Mouse (Mus musculus) hindbrain, embryonic 13.5 days (tissue): ENCODE data around the gene Prdm10. TPM values are rescaled to one million over a fixed set of nuclear protein-coding genes. Genes with fewer than 3 reads are reported as not detected.

Source experiments
- ATAC-seq: fragments of 200-750 bp; cut with Nextera tagmentation; 2 replicates; pipeline ENCODE4 v1.8.0; 2017; ENCODE audit warnings: moderate TSS enrichment; ENCODE audit not compliant: low FRiP score
- H3K27ac ChIP-seq: fragments of 300-500 bp; sonication (generic); 2 replicates; pipeline ENCODE4 v1.5.1; 2015; ENCODE audit warnings: inconsistent platforms, mild to moderate bottlenecking, moderate library complexity
- H3K27me3 ChIP-seq: fragments of 300-500 bp; sonication (generic); 2 replicates; pipeline ENCODE4 v1.6.1; 2015; ENCODE audit warnings: mild to moderate bottlenecking, inconsistent platforms
- H3K36me3 ChIP-seq: fragments of 300-500 bp; sonication (generic); 2 replicates; pipeline ENCODE4 v1.6.1; 2015; ENCODE audit warnings: mild to moderate bottlenecking, inconsistent platforms
- H3K4me1 ChIP-seq: fragments of 300-500 bp; sonication (generic); replicated peaks from 2 replicates; pipeline ENCODE4 v1.6.1; 2015; ENCODE audit warnings: inconsistent platforms
- H3K4me2 ChIP-seq: fragments of 300-500 bp; sonication (generic); 2 replicates; pipeline ENCODE4 v1.6.1; 2015; ENCODE audit warnings: inconsistent platforms, mild to moderate bottlenecking, moderate library complexity
- H3K4me3 ChIP-seq: fragments of 300-500 bp; sonication (generic); 2 replicates; pipeline ENCODE4 v1.5.1; 2015; ENCODE audit warnings: mild to moderate bottlenecking, inconsistent platforms
- H3K9ac ChIP-seq: fragments of 300-500 bp; sonication (generic); 2 replicates; pipeline ENCODE4 v1.6.1; 2015; ENCODE audit warnings: mild to moderate bottlenecking, inconsistent platforms
- H3K9me3 ChIP-seq: fragments of 300-500 bp; sonication (generic); 2 replicates; pipeline ENCODE4 v1.6.1; 2016; ENCODE audit warnings: inconsistent platforms
- WGBS: fragments of 180-500 bp; shearing (Covaris S2); methylation state at CpG from one replicate; pipeline ENCODE4 v1.1.7; 2015; 5-methylcytosine and 5-hydroxymethylcytosine counted together
- polyA plus RNA-seq: library from polyadenylated mRNA; unstranded; fragments of >200 nt; fragmentation: Nextera tagmentation; extraction: Ambion mirVana; gene quantifications from 2 replicates; pipeline ENCODE4 v1.2.1, GENCODE M21; 2015

Gene Prdm10
- polyA plus RNA-seq, 1 experiment from 2014 or later: 7.9 TPM

DNA sequence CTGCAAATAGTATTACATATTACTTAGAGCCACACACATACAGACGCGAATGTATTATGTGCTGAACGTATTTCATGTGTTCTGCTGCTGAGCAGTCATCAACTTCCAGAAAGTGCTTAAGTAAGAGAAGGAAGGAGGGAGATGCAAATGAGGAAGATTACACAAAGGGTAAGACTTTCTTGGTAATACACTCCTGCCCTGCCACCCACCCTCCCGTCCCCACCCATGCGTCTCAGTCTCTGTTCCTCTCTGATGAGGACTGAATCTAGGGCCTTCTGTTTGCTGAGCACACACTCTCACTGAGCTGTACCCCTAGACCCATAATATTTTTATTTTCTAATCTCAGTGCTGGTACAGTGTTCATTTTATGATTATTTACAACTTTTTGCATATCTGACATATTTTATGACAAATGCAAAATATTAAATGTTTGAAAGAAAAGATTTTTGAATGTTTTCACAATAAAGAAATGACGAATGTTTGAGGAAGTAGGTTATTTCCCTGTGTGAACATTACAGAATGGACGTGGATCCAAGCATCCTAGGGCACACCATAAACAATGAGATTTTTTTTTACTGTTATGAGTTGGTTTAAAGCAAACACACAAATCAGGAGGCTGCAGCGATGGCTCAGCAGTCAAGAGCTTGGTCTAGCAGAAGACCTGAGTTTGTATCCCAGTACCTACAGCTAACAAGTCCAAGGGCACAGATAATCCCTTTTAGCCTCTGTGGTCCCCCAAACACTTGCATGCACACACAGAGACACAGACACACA is 32.7 kb upstream of the Prdm10 start:
- peaks cover 5% of the 10 kb centered on the region; the same call in 1 of the 2 replicates for H3K4me1 ChIP-seq
- no peaks in the 10 kb centered on the region for H3K9me3 ChIP-seq
- 79% methylated on average over 8 of the region's 8 CpGs for WGBS
- no peaks in the 10 kb centered on the region for H3K27me3 ChIP-seq
- no peak overlapping the region for H3K9ac ChIP-seq
- H3K27ac ChIP-seq: no peak overlapping the region
- H3K36me3 ChIP-seq: no peaks in the 10 kb centered on the region
- H3K4me2 ChIP-seq: no peak overlapping the region
- H3K4me3 ChIP-seq: no peak overlapping the region
- ATAC-seq: no peak

- no peak overlapping the region for H3K27ac ChIP-seq
- no peaks in the 10 kb centered on the region for H3K9me3 ChIP-seq
- no peaks in the 10 kb centered on the region for H3K36me3 ChIP-seq
- H3K4me2 ChIP-seq: no peak overlapping the region
- WGBS: 79% methylated on average over 10 of the region's 10 CpGs
- H3K9ac ChIP-seq: no peak overlapping the region
- H3K4me1 ChIP-seq: no peaks in the 10 kb centered on the region
- ATAC-seq: no peak
- no peaks in the 10 kb centered on the region for H3K27me3 ChIP-seq
- no peak overlapping the region for H3K4me3 ChIP-seq
These were observed 28.0 kb upstream of the Prdm10 start for GRCm38 (mm10) chr9:31252182-31252799.

DNA sequence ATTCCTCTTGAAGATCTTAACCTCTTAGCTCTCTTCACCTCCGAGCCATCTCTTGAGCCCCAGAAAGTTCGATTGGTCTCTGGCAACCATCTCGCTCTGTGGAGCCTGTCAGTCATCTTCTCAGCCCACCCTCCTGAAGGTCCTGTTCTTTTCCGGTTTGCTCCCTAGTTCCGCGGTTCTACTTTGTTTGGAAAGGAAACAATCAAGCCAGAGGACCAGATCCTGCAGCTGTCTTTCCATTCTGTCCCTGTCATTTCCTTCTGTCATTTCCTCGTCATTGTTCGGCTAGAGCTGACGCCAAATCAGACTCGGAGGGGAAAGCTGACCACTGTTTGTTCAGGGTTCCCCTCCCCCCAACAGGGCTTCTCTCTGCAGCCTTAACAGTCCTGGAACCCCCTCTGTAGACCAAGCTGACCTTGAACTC is 27.0 kb upstream of the Prdm10 start:
- Histone ChIP-seq H3K4me1 (no peaks in the 10 kb centered on the region), H3K9me3 (no peaks in the 10 kb centered on the region), H3K4me3 (no peak overlapping the region), H3K4me2 (peak overlapping the region; percentile 15; the same call in 1 of the 2 replicates), H3K9ac (no peak overlapping the region), H3K36me3 (no peaks in the 10 kb centered on the region), H3K27ac (peak overlapping the region; percentile 35; the same call in 1 of the 2 replicates), H3K27me3 (no peaks in the 10 kb centered on the region)
- no peak for ATAC-seq
- 54% methylated on average over 10 of the region's 10 CpGs for WGBS

- no peak for ATAC-seq
These were observed 26.3 kb upstream of the Prdm10 start for GRCm38 (mm10) chr9:31253866-31254696.

GRCm38 (mm10) chr9:31254697-31255004 is 25.7 kb upstream of the Prdm10 start:
- Histone ChIP-seq H3K27me3 (no peaks in the 10 kb centered on the region), H3K36me3 (no peaks in the 10 kb centered on the region), H3K9me3 (no peaks in the 10 kb centered on the region), H3K4me3 (no peak overlapping the region), H3K4me2 (no peak overlapping the region), H3K9ac (no peak overlapping the region), H3K27ac (no peak overlapping the region), H3K4me1 (no peaks in the 10 kb centered on the region)
- no peak for ATAC-seq
- 94% methylated on average over 7 of the region's 7 CpGs for WGBS

More at GRCm38 (mm10) chr9:31253866-31254696, 26.3 kb upstream of the Prdm10 start:
- no peak overlapping the region for H3K4me2 ChIP-seq
- no peaks in the 10 kb centered on the region for H3K9me3 ChIP-seq
- no peaks in the 10 kb centered on the region for H3K36me3 ChIP-seq
- H3K27ac ChIP-seq: peak overlapping the region; percentile 35; the same call in 1 of the 2 replicates
- H3K27me3 ChIP-seq: no peaks in the 10 kb centered on the region
- no peak overlapping the region for H3K4me3 ChIP-seq
- 75% methylated on average over 11 of the region's 11 CpGs for WGBS
- no peaks in the 10 kb centered on the region for H3K4me1 ChIP-seq
- no peak overlapping the region for H3K9ac ChIP-seq

- H3K4me2 ChIP-seq: no peak overlapping the region
- WGBS: 80% methylated on average over 7 of the region's 7 CpGs
- H3K36me3 ChIP-seq: no peaks in the 10 kb centered on the region
- H3K27me3 ChIP-seq: no peaks in the 10 kb centered on the region
- no peaks in the 10 kb centered on the region for H3K4me1 ChIP-seq
- no peak overlapping the region for H3K9ac ChIP-seq
- no peak overlapping the region for H3K27ac ChIP-seq
- no peak for ATAC-seq
- no peaks in the 10 kb centered on the region for H3K9me3 ChIP-seq
- no peak overlapping the region for H3K4me3 ChIP-seq
These were observed 24.4 kb upstream of the Prdm10 start for GRCm38 (mm10) chr9:31255953-31256352.

GRCm38 (mm10) chr9:31258237-31258636 is 22.1 kb upstream of the Prdm10 start:
- H3K27ac ChIP-seq: no peak overlapping the region
- no peaks in the 10 kb centered on the region for H3K27me3 ChIP-seq
- WGBS: 82% methylated on average over 3 of the region's 3 CpGs
- no peaks in the 10 kb centered on the region for H3K4me1 ChIP-seq
- no peak for ATAC-seq
- no peak overlapping the region for H3K4me3 ChIP-seq
- H3K36me3 ChIP-seq: no peaks in the 10 kb centered on the region
- H3K4me2 ChIP-seq: no peak overlapping the region
- no peaks in the 10 kb centered on the region for H3K9me3 ChIP-seq
- H3K9ac ChIP-seq: no peak overlapping the region

- no peak for ATAC-seq
- Histone ChIP-seq H3K27ac (no peak overlapping the region), H3K9me3 (no peaks in the 10 kb centered on the region), H3K9ac (no peak overlapping the region), H3K27me3 (no peaks in the 10 kb centered on the region), H3K4me1 (no peaks in the 10 kb centered on the region), H3K36me3 (no peaks in the 10 kb centered on the region), H3K4me3 (no peak overlapping the region), H3K4me2 (no peak overlapping the region)
- WGBS: 63% methylated on average over 4 of the region's 4 CpGs
These were observed 20.1 kb upstream of the Prdm10 start for GRCm38 (mm10) chr9:31260219-31260618.

DNA sequence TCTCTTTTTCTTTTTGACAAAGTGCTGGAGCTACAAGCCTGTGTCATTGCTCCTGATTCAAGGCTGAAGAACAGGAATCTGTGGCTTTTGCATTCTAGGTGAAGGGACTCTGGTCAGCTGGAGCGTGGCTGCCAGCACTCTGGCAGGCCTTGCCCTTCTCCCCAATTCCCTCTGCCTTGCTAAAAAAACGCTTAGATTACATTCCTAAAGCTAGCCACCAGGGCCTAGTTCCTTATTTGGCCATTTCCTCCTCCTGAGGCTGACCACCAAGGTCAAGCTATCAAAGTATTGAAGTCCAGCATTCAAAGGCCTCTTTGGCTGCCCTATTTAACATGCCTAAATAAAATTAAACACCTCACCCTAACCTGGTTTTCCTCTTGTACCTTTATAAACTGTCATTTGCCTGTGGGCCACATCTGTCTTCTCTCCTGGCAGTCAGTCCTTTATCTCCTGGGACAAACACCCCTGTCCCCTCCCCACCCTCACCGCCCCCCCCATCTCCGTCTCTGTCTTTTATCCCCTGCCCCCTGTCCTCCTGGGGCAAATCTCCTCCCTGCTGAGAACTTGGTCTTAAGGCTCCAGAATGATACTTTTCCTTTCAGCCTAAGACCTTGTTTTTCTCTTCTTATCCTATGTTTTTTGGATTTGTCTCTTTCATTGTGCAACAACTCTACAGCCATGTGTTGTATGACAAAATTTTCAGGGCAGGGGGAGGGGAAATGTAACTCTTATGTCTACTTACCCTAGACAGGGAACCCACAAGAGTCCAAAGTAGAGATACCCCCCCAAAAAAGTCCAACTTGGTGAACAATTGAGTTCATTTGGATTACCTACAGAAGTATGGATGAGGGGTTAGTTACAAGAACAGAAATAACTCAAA is 17.9 kb upstream of the Prdm10 start:
- Histone ChIP-seq H3K9me3 (no peaks in the 10 kb centered on the region), H3K4me3 (no peak overlapping the region), H3K27me3 (no peaks in the 10 kb centered on the region), H3K4me1 (peaks cover 11% of the 10 kb centered on the region; the same call in 1 of the 2 replicates), H3K9ac (no peak overlapping the region), H3K36me3 (no peaks in the 10 kb centered on the region), H3K4me2 (no peak overlapping the region), H3K27ac (no peak overlapping the region)
- 44% methylated on average over 4 of the region's 4 CpGs for WGBS
- ATAC-seq: no peak

GRCm38 (mm10) chr9:31266013-31266659 is 14.2 kb upstream of the Prdm10 start:
- Histone ChIP-seq H3K9ac (no peak overlapping the region), H3K9me3 (no peaks in the 10 kb centered on the region), H3K36me3 (no peaks in the 10 kb centered on the region), H3K4me2 (no peak overlapping the region), H3K27ac (peak overlapping the region; percentile 45), H3K4me3 (no peak overlapping the region), H3K4me1 (peaks cover 11% of the 10 kb centered on the region; the same call in 1 of the 2 replicates), H3K27me3 (no peaks in the 10 kb centered on the region)
- WGBS: 65% methylated on average over 5 of the region's 5 CpGs
- no peak for ATAC-seq

- 86% methylated on average over 8 of the region's 8 CpGs for WGBS
- Histone ChIP-seq H3K27ac (no peak overlapping the region), H3K36me3 (no peaks in the 10 kb centered on the region), H3K4me1 (peaks cover 10% of the 10 kb centered on the region; the same call in 1 of the 2 replicates), H3K27me3 (no peaks in the 10 kb centered on the region), H3K4me2 (no peak overlapping the region), H3K4me3 (no peak overlapping the region), H3K9ac (no peak overlapping the region), H3K9me3 (no peaks in the 10 kb centered on the region)
- no peak for ATAC-seq
These were observed 8.9 kb upstream of the Prdm10 start for GRCm38 (mm10) chr9:31271221-31272015.
